Mouse (Mus musculus): ENCODE data around the gene Sntg2.
A peak's percentile ranks its signal among the peaks of the same experiment; 100 is the strongest.

Gene Sntg2

DNA sequence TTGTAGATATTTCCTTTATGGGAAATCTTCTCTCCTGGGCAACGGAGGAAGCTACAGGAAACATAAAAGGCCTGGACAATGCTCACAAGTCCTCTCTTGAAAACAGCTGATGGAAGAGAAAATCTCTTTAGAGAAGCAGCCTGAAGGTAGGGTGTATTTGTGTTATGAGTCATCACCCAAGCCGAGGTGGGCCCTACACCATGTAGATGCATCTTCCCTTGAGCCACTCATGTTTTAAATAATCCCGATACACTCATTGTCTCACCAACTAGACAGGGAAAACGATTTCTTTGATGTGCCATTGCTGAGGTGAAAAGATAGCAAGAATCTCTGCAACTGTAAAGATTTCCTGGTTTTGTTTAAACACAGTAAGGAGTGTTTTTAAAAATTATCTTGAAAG, 89.4 kb downstream of the Sntg2 start:
- DNase-seq (ENCODE audit: low read depth, low spot score): no peak

DNA sequence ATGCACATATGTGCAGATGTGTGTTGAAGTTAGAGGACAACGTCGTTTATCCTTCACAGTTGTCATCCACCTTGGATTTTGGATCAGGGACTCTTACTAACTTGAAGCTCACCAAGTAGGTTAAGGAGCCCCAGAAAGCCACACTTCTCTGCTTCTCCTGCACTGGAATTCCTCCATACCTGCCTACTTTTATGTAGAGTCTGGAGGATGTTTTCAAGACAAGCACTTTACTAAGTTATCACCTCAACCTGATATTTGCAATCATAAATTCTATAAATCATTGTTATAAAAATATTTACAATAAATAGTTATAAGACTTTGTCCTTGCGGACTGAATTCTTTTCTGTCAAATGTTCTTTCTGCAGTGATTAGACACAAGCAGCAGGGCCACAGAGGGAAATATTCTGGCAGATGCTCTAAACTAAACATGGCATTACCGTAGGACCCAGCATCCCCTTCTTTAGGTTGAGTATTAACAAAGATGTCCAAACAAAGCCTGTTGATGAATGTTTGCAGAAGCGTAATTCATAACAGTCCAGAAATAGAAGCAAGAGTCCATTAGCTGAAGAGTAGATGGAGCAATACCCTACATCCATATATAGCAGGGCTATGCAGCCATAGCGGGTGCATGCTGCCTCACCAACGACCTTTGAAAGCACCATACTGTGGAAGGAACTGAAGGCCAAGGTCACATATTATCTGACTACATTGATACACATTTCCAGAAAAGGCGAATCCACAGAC, 100.8 kb downstream of the Sntg2 start:
- no peak for DNase-seq (ENCODE audit: low read depth, low spot score)

DNA sequence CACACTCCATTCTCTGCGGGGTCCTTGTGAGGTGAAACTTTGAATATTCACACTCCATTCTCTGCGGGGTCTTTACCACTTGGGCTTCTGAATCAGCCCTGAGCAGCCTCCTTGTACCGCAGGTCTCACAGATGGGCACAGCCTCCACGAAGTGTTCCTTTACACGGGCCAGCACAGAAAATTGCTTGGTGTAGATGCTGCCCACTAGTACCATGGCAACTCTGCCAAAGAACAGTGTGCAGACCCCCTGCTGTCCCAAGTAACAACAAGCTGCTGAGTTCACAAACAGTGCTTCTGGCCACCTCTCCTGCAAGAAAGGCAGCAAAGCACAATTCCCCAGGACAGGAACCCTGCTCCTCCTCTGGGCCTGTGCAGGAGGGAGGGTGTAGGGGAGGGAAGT, 109.0 kb downstream of the Sntg2 start:
- no peak for DNase-seq (ENCODE audit: low read depth, low spot score)

DNA sequence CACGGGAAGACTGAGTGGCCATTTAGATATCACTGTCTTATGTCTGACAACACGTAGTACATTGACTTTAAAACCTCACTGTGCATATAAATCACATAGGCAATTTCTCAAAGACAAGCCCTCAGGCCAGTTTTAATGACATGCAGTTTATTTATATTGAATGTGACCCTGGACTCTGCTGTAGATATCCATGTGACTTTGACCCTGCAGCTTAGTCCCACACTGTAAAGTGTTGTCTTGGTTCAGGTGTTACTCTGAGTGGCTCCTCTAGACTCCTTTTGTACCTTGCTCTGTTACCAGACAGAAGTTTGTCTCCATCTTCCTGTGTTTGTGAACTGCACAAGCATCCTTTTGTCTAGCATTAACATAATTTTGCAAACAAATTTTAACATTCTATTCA, 112.0 kb downstream of the Sntg2 start:
- no peak for DNase-seq (ENCODE audit: low read depth, low spot score)

- DNase-seq (ENCODE audit: low read depth, low spot score): no peak
These were observed 114.5 kb downstream of the Sntg2 start for GRCm38 (mm10) chr12:30258641-30259040.

- DNase-seq (ENCODE audit: low read depth, low spot score): no peak
These were observed 115.5 kb downstream of the Sntg2 start for GRCm38 (mm10) chr12:30257664-30258063.

- no peak for DNase-seq (ENCODE audit: low read depth, low spot score)
These were observed 117.0 kb downstream of the Sntg2 start for GRCm38 (mm10) chr12:30256207-30256606.

GRCm38 (mm10) chr12:30254581-30254980, 118.6 kb downstream of the Sntg2 start:
- no peak for DNase-seq (ENCODE audit: low read depth, low spot score)

GRCm38 (mm10) chr12:30252381-30252780, 120.8 kb downstream of the Sntg2 start:
- no peak for DNase-seq (ENCODE audit: low read depth, low spot score)

- DNase-seq (ENCODE audit: low read depth, low spot score): no peak
These were observed 121.8 kb downstream of the Sntg2 start for GRCm38 (mm10) chr12:30251283-30251829.

- no peak for DNase-seq (ENCODE audit: low read depth, low spot score)
These were observed 124.1 kb downstream of the Sntg2 start for GRCm38 (mm10) chr12:30249068-30249467.

- DNase-seq (ENCODE audit: low read depth, low spot score): peak; percentile 2
These were observed 126.8 kb downstream of the Sntg2 start for GRCm38 (mm10) chr12:30246286-30246945.

GRCm38 (mm10) chr12:30244194-30244593, 129.0 kb downstream of the Sntg2 start:
- DNase-seq (ENCODE audit: low read depth, low spot score): no peak

GRCm38 (mm10) chr12:30240891-30241290, 132.3 kb downstream of the Sntg2 start:
- DNase-seq (ENCODE audit: low read depth, low spot score): no peak

DNA sequence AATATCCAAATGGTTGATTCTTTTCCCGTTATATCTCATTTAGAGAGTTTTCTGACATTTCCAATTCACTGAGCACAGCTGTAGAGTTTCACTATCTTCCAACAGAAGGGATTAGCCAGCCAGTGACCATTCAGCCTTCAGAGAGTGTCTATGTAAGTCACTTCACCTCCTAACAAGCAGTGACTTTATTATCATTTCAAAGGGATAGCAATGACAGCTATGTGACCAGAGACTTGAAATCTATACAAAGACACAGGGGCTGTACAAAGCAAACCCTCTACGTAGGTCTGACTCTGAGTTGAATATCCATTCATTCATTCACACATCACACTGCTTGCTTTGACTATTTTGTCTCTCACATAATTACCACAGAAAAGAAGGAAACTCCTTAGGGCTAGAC, 138.2 kb downstream of the Sntg2 start:
- DNase-seq (ENCODE audit: low read depth, low spot score): no peak

DNA sequence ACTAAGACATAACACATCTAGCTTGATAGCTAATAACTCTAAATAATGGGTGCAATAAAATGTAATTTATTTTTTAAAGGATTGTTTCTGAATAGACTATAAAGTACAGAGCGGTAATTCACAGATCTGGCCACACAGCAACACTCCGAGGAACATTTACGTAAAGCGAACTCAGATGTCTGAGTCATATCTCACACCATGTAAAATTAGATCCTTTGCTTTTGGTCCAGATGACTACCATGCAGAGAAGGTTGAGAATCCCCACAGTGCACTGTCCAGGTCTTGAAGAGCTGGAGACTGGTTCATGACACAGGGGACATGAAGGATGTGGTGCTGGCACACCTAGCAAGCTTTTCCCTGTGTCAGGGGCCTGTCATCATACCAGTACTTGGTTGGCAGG, 145.2 kb downstream of the Sntg2 start:
- DNase-seq (ENCODE audit: low read depth, low spot score): no peak

- DNase-seq (ENCODE audit: low read depth, low spot score): no peak
These were observed 146.9 kb downstream of the Sntg2 start for GRCm38 (mm10) chr12:30226247-30226646.

GRCm38 (mm10) chr12:30216762-30217441, 156.3 kb downstream of the Sntg2 start:
- no peak for DNase-seq (ENCODE audit: low read depth, low spot score)

- DNase-seq (ENCODE audit: low read depth, low spot score): no peak
These were observed 158.4 kb downstream of the Sntg2 start for GRCm38 (mm10) chr12:30214761-30215160.

- no peak for DNase-seq (ENCODE audit: low read depth, low spot score)
These were observed 162.8 kb downstream of the Sntg2 start for GRCm38 (mm10) chr12:30210388-30210787.

DNA sequence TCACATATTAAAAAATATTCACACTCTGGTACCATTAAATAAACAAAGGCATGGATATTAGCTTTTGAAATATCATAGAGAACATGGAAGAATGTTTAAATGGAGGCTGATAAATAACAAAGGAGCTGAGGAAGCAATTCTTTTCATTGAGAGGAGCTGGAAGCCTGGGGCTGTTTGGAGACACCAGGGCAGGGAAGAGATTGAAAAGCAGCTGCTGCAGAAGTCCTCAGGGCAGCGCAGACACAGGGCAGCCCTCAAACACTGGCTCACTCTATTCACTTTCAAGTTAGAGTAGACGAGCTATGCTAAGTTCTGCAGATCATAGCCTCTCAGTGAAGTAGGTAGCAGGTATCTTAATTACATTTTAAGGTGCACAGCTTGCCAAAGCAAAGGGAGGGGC, 164.6 kb downstream of the Sntg2 start:
- no peak for DNase-seq (ENCODE audit: low read depth, low spot score)

GRCm38 (mm10) chr12:30208087-30208486, 165.1 kb downstream of the Sntg2 start:
- no peak for DNase-seq (ENCODE audit: low read depth, low spot score)
